Mouse (Mus musculus) heart, embryonic 12.5 days (tissue): ENCODE data around the gene Olfr48. TPM values are rescaled to one million over a fixed set of nuclear protein-coding genes. Genes with fewer than 3 reads are reported as not detected.

Experiments
- ATAC-seq: fragments of 200-750 bp; cut with Nextera tagmentation; 2 replicates; pipeline ENCODE4 v1.8.0; 2017; ENCODE audit warnings: moderate TSS enrichment, moderate library complexity; ENCODE audit not compliant: insufficient number of reproducible peaks, low FRiP score
- H3K27ac ChIP-seq: fragments of 300-500 bp; sonication (generic); 2 replicates; pipeline ENCODE4 v1.5.1; 2016; ENCODE audit warnings: mild to moderate bottlenecking, moderate library complexity; ENCODE audit not compliant: poor library complexity, severe bottlenecking
- H3K27me3 ChIP-seq: fragments of 300-500 bp; sonication (generic); replicated peaks from 2 replicates; pipeline ENCODE4 v1.6.1; 2016; ENCODE audit warnings: mild to moderate bottlenecking, moderate library complexity
- H3K36me3 ChIP-seq: fragments of 300-500 bp; sonication (generic); 2 replicates; pipeline ENCODE4 v1.6.1; 2016; ENCODE audit warnings: mild to moderate bottlenecking, moderate library complexity
- H3K4me1 ChIP-seq: fragments of 300-500 bp; sonication (generic); replicated peaks from 2 replicates; pipeline ENCODE4 v1.6.1; 2016; ENCODE audit warnings: mild to moderate bottlenecking
- H3K4me2 ChIP-seq: fragments of 300-500 bp; sonication (generic); 2 replicates; pipeline ENCODE4 v1.6.1; 2016; ENCODE audit warnings: mild to moderate bottlenecking, moderate library complexity
- H3K4me3 ChIP-seq: fragments of 300-500 bp; sonication (generic); 2 replicates; pipeline ENCODE4 v1.5.1; 2016; ENCODE audit warnings: mild to moderate bottlenecking
- H3K9ac ChIP-seq: fragments of 300-500 bp; sonication (generic); 2 replicates; pipeline ENCODE4 v1.6.1; 2016; ENCODE audit warnings: mild to moderate bottlenecking, moderate library complexity
- H3K9me3 ChIP-seq: fragments of 300-500 bp; sonication (generic); replicated peaks from 2 replicates; pipeline ENCODE4 v1.6.1; 2016; ENCODE audit warnings: mild to moderate bottlenecking, moderate library complexity
- WGBS: fragments of 180-500 bp; shearing (Covaris S2); methylation state at CpG from one replicate; pipeline ENCODE4 v1.1.7; 2016; 5-methylcytosine and 5-hydroxymethylcytosine counted together
- polyA plus RNA-seq: library from polyadenylated mRNA; unstranded; fragments of >200 nt; fragmentation: Nextera tagmentation; extraction: Ambion mirVana; gene quantifications from 2 replicates; pipeline ENCODE4 v1.2.1, GENCODE M21; 2016

Gene Olfr48
- polyA plus RNA-seq = not detected in 2 replicates

- Histone ChIP-seq H3K4me1 (no peaks in the 10 kb centered on the region), H3K36me3 (no peaks in the 10 kb centered on the region)
- WGBS = 78% methylated on average over 5 of the region's 5 CpGs
Observed at GRCm38 (mm10) chr2:89848105-89848504, at the start of gene Olfr48. Olfr48 (minus strand) TSS chr2:89848205.

DNA sequence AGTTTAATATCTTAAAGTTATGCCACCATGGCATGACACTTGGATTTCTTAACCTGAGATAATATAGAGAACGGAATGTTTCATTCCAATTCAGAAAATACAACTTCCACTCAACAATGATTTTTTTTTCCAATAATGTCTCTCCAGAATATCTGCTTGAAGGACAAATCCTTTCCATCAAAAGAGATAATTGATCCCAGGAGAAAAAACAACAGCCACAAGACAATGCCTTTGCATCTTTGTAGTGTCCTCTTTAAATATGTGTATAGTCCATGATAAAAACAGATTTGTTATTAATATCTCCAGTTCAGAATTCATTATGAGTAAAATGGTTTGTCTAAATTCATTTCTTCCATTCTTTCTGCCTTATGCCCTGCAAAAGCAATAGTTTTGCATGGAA, 30.1 kb upstream of the Olfr48 start, which contains the start of gene Olfr1257:
Gene Olfr1257, plus strand, starts transcription at position 301 of the 400 bp plus-strand sequence.
- WGBS = 73% methylated on average over 1 of the region's 1 CpGs
- H3K36me3 ChIP-seq = no peaks in the 10 kb centered on the region
- no peak for ATAC-seq
- H3K27me3 ChIP-seq = no peaks in the 10 kb centered on the region
- H3K27ac ChIP-seq = no peak within 1 kb of the TSS
- H3K9ac ChIP-seq = no peak within 1 kb of the TSS
- H3K9me3 ChIP-seq = peaks cover 2% of the 10 kb centered on the region; the same call in 1 of the 2 replicates
- no peak within 1 kb of the TSS for H3K4me3 ChIP-seq
- no peaks in the 10 kb centered on the region for H3K4me1 ChIP-seq
- H3K4me2 ChIP-seq = no peak within 1 kb of the TSS

More at GRCm38 (mm10) chr2:89848105-89848504, at the start of gene Olfr48:
- H3K4me2 ChIP-seq = no peak within 1 kb of the TSS
- H3K27ac ChIP-seq = no peak within 1 kb of the TSS
- ATAC-seq = no peak
- no peaks in the 10 kb centered on the region for H3K9me3 ChIP-seq
- no peaks in the 10 kb centered on the region for H3K27me3 ChIP-seq
- no peak within 1 kb of the TSS for H3K4me3 ChIP-seq
- H3K9ac ChIP-seq = no peak within 1 kb of the TSS

- Histone ChIP-seq H3K9me3 (no peaks in the 10 kb centered on the region), H3K4me2 (no peak overlapping the region), H3K27ac (no peak overlapping the region), H3K4me3 (no peak overlapping the region), H3K36me3 (no peaks in the 10 kb centered on the region), H3K27me3 (no peaks in the 10 kb centered on the region), H3K9ac (no peak overlapping the region), H3K4me1 (no peaks in the 10 kb centered on the region)
- 81% methylated on average over 1 of the region's 1 CpGs for WGBS
- no peak for ATAC-seq
Observed at GRCm38 (mm10) chr2:89849230-89849629, 1.2 kb upstream of the Olfr48 start.

DNA sequence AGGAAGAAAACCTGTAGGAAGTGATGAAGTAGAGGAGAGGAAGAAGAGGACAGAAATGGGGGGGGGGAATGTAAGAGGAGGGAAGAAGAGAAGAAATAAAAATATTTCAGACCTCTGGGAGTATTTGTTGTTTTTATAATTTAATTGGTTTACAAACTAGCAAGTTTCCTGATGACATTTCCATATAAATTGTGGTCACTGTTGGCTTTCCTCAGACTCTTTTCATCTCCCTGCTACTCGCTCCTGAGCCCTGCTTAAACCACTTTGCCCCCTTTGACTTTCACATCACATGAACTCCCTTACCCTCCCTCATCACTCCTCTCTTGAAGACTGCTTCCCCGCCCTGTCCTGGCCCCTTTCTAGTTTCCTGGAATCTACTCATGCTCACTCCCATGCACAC, 6.5 kb downstream of the Olfr48 start, which contains the start of gene Olfr1256:
Gene Olfr1256, minus strand, starts transcription at position 101 of the 400 bp plus-strand sequence.
- H3K9me3 ChIP-seq = no peaks in the 10 kb centered on the region
- no peak within 1 kb of the TSS for H3K27ac ChIP-seq
- ATAC-seq = no peak
- H3K4me1 ChIP-seq = no peaks in the 10 kb centered on the region
- H3K4me3 ChIP-seq = no peak within 1 kb of the TSS
- H3K36me3 ChIP-seq = no peaks in the 10 kb centered on the region
- no peak within 1 kb of the TSS for H3K4me2 ChIP-seq
- H3K9ac ChIP-seq = no peak within 1 kb of the TSS
- H3K27me3 ChIP-seq = no peaks in the 10 kb centered on the region
- WGBS = 37% methylated on average over 2 of the region's 2 CpGs

DNA sequence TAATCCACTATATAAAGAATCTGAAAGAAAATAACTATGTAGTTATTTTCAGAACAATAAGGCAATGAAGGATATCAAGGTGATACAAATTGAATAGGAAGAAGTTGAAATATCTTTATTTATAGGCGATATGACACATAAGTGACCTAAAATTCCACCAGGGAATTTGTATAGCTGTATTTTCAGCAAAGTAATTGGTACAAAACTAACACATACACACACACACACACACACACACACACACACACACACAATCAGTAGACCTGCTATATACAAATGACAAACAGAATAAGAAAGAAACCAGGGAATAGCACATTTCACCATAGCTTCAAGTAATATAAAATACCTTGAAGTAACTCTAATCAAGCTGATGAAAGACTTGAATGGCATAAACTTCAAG, 27.8 kb downstream of the Olfr48 start:
- ATAC-seq = no peak
- H3K36me3 ChIP-seq = no peaks in the 10 kb centered on the region
- H3K4me2 ChIP-seq = no peak overlapping the region
- H3K4me1 ChIP-seq = no peaks in the 10 kb centered on the region
- WGBS = 75% methylated on average over 1 of the region's 1 CpGs
- H3K9me3 ChIP-seq = no peaks in the 10 kb centered on the region
- H3K27ac ChIP-seq = no peak overlapping the region
- no peaks in the 10 kb centered on the region for H3K27me3 ChIP-seq
- H3K9ac ChIP-seq = no peak overlapping the region
- H3K4me3 ChIP-seq = no peak overlapping the region

DNA sequence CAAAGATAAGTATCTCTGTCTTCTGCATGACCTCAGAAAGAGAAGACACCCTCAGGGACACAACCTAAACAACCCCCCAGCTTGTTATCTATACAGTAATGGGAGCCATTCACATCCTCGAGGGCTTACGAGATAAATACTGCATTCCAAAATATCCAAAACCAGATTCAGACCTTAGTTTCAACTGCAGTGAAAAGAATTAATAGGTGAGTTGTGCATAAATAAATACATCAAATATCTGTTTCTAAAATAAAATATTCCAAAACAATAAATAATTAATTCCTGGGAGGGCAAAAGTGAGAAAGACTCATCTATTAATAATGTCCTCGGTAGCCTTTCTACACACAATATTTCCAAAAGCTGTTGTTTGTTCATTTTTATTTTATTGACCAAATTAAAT, 36.3 kb downstream of the Olfr48 start, which contains the start of gene Olfr1255:
Gene Olfr1255, plus strand, starts transcription at position 301 of the 400 bp plus-strand sequence.
- WGBS = 58% methylated on average over 3 of the region's 3 CpGs
- H3K4me2 ChIP-seq = no peak within 1 kb of the TSS
- no peaks in the 10 kb centered on the region for H3K9me3 ChIP-seq
- H3K27me3 ChIP-seq = no peaks in the 10 kb centered on the region
- no peak within 1 kb of the TSS for H3K4me3 ChIP-seq
- ATAC-seq = no peak
- H3K36me3 ChIP-seq = no peaks in the 10 kb centered on the region
- H3K9ac ChIP-seq = no peak within 1 kb of the TSS
- H3K27ac ChIP-seq = no peak within 1 kb of the TSS
- no peaks in the 10 kb centered on the region for H3K4me1 ChIP-seq

DNA sequence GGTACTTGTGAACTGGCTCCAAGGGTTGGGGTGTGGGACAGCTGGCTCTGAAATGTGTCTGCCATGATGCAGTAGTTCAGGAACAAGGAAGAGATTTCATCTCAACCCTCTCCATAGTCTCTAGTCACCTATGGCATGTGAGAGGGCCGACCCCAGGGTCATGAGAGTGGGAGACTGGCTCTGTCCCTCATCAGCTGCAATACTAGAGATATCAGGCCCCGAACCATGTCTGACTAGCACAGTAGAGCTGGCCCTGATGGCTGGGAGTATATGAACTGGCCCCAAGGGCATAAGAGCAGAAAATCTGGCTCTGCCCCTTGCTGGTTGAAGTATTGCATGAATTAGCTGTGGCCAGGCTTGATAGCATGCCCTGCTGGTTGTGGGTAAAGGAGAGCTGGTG, 37.3 kb downstream of the Olfr48 start:
- Histone ChIP-seq H3K36me3 (no peaks in the 10 kb centered on the region), H3K4me2 (no peak overlapping the region), H3K27ac (no peak overlapping the region), H3K4me1 (no peaks in the 10 kb centered on the region), H3K9ac (no peak overlapping the region), H3K4me3 (no peak overlapping the region), H3K9me3 (0 out of 2 replicates have a peak, but pooled peaks cover under 1% of the 10 kb centered on the region), H3K27me3 (no peaks in the 10 kb centered on the region)
- ATAC-seq = no peak
- WGBS = 74% methylated on average over 2 of the region's 2 CpGs

DNA sequence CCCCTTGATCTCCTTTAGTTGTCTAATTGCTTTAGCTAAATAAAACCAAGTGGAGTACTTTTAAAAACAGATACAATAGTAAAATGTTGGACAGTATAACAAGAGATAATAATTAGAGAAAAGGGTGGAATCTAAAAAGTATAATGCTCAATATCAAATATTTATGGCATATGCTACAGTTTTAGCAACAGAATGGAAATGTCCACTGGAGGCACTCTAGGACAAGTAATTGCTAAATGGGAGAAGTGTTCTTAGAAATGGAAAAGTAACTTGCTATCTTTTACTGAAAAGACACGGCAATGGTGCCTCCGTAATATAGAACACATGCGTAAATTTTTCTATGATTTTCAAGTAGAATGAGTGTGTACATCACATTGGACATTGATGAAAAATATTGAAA, 48.4 kb downstream of the Olfr48 start:
- no peak overlapping the region for H3K4me2 ChIP-seq
- no peak overlapping the region for H3K4me3 ChIP-seq
- H3K36me3 ChIP-seq = no peaks in the 10 kb centered on the region
- H3K9me3 ChIP-seq = no peaks in the 10 kb centered on the region
- H3K27ac ChIP-seq = no peak overlapping the region
- no peak overlapping the region for H3K9ac ChIP-seq
- no peaks in the 10 kb centered on the region for H3K27me3 ChIP-seq
- 91% methylated on average over 3 of the region's 3 CpGs for WGBS
- ATAC-seq = no peak
- H3K4me1 ChIP-seq = no peaks in the 10 kb centered on the region

DNA sequence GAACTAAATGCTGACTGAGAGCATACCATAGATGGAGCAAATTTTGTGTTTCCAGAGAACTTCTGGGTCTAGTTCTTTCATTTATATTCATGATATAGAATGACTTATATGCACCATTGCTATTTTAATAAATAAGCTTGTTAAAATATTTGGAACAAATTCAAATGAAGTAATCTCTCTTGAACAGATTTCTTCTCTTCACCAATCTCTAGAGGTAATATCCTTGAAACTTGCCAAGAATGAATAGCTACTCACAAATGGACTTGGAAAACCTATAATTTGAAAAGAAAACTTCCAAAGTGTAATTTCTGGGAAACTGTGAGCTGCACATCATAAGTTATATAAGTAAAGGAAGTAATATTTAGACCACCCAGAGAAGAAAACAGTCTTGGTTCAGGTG, 54.5 kb downstream of the Olfr48 start, which contains the start of gene Olfr1254:
Gene Olfr1254, minus strand, starts transcription at position 101 of the 400 bp plus-strand sequence.
- no peak within 1 kb of the TSS for H3K9ac ChIP-seq
- no peak within 1 kb of the TSS for H3K27ac ChIP-seq
- H3K4me3 ChIP-seq = no peak within 1 kb of the TSS
- no peak for ATAC-seq
- no peaks in the 10 kb centered on the region for H3K4me1 ChIP-seq
- H3K36me3 ChIP-seq = no peaks in the 10 kb centered on the region
- no peak within 1 kb of the TSS for H3K4me2 ChIP-seq
- H3K27me3 ChIP-seq = no peaks in the 10 kb centered on the region
- no peaks in the 10 kb centered on the region for H3K9me3 ChIP-seq

Other genes starting within 250 kb of the Olfr48 start
- not detected in 2 replicates for gene Olfr1247, start 234.1 kb downstream of the Olfr48 start, polyA plus RNA-seq
- gene Olfr1248, start 230.0 kb downstream of the Olfr48 start, polyA plus RNA-seq = not detected in 2 replicates
- gene Olfr1249, start 213.2 kb downstream of the Olfr48 start, polyA plus RNA-seq = not detected in 2 replicates
- not detected in 2 replicates for gene Olfr1250, start 186.7 kb downstream of the Olfr48 start, polyA plus RNA-seq
- gene Olfr1251, start 176.3 kb downstream of the Olfr48 start, polyA plus RNA-seq = not detected in 2 replicates
- not detected in 2 replicates for gene Olfr1252, start 123.2 kb downstream of the Olfr48 start, polyA plus RNA-seq
- gene Olfr1253, start 91.1 kb downstream of the Olfr48 start, polyA plus RNA-seq = not detected in 2 replicates
- gene Olfr1254, start 54.6 kb downstream of the Olfr48 start, polyA plus RNA-seq = not detected in 2 replicates
- gene Olfr1255, start 36.2 kb downstream of the Olfr48 start, polyA plus RNA-seq = not detected in 2 replicates
- gene Olfr1256, start 6.7 kb downstream of the Olfr48 start, polyA plus RNA-seq = not detected in 2 replicates
- gene Olfr1257, start 30.2 kb upstream of the Olfr48 start, polyA plus RNA-seq = not detected in 2 replicates
- gene Olfr1258, start 79.1 kb upstream of the Olfr48 start, polyA plus RNA-seq = not detected in 2 replicates
- gene Olfr1259, start 100.5 kb upstream of the Olfr48 start, polyA plus RNA-seq = not detected in 2 replicates
- gene Olfr1260, start 126.1 kb upstream of the Olfr48 start, polyA plus RNA-seq = not detected in 2 replicates
- not detected in 2 replicates for gene Olfr1261, start 143.0 kb upstream of the Olfr48 start, polyA plus RNA-seq
- gene Olfr1262, start 151.9 kb upstream of the Olfr48 start, polyA plus RNA-seq = not detected in 2 replicates
- not detected in 2 replicates for gene Olfr1263, start 163.9 kb upstream of the Olfr48 start, polyA plus RNA-seq
- gene Olfr1264, start 177.4 kb upstream of the Olfr48 start, polyA plus RNA-seq = not detected in 2 replicates
- gene Olfr1265, start 187.1 kb upstream of the Olfr48 start, polyA plus RNA-seq = not detected in 2 replicates
- gene Olfr140, start 215.4 kb upstream of the Olfr48 start, polyA plus RNA-seq = not detected in 2 replicates